Mouse (Mus musculus): Measurements from ENCODE around the gene Gfi1b.

- TF ChIP-seq POLR2A (IDR thresholded peaks at IDR 0.05; ENCODE audit: insufficient read depth, low read depth, low read length), result no peak
- no peak for TF ChIP-seq CTCF (IDR thresholded peaks at IDR 0.05; ENCODE audit: insufficient read depth, low read depth, low read length)
These were observed 57.4 kb downstream of the Gfi1b start for GRCm38 (mm10) chr2:28564380-28564779.

All from olfactory bulb, adult 2 months (tissue).